Mouse (Mus musculus): ENCODE measurements around the gene Myo1e.

DNA sequence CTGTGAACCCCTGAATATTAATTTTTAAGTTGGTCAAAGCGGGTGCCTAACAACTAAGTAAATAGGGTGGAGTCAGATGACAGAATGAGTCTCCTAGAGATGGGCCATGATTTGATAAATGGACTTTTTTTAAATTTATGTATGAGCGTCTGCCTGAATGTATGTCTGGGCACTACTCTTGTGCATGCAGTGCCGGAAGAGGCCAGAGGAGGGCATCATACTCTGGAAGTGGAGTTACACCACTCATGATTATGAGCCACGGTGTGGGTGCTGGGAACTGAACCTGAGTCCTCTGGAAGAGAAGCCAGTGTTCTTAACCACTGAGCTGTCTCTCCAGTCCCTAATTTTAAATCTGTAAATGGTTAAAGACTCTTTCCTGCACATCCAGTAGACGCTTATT lies 93.6 kb downstream of the Myo1e start:
- TF ChIP-seq CTCF (IDR thresholded peaks at IDR 0.05; ENCODE audit: insufficient read depth, low read depth, low read length) (no peak), POLR2A (IDR thresholded peaks at IDR 0.05; ENCODE audit: insufficient read depth, low read depth, low read length) (no peak)
